Mouse (Mus musculus) heart, embryonic 10.5 days (tissue): ENCODE results near the gene Pkhd1. TPM values are rescaled to one million over a fixed set of nuclear protein-coding genes. Genes with fewer than 3 reads are reported as not detected.

Experiments used
- DNase-seq: peaks from one replicate; pipeline ENCODE4 v3.0.0-alpha.2; 2017; ENCODE audit warnings: low spot score
- H3K27ac ChIP-seq: fragments of 300-500 bp; sonication (generic); 2 replicates; pipeline ENCODE4 v1.5.1; 2016; ENCODE audit warnings: mild to moderate bottlenecking
- H3K27me3 ChIP-seq: fragments of 300-500 bp; sonication (generic); 2 replicates; pipeline ENCODE4 v1.6.1; 2016; ENCODE audit warnings: mild to moderate bottlenecking; ENCODE audit not compliant: poor library complexity, insufficient read depth, severe bottlenecking
- H3K36me3 ChIP-seq: fragments of 300-500 bp; sonication (generic); 2 replicates; pipeline ENCODE4 v1.6.1; 2016; ENCODE audit warnings: mild to moderate bottlenecking, moderate library complexity
- H3K4me1 ChIP-seq: fragments of 300-500 bp; sonication (generic); 2 replicates; pipeline ENCODE4 v1.6.1; 2016; ENCODE audit warnings: mild to moderate bottlenecking
- H3K4me3 ChIP-seq: fragments of 300-500 bp; sonication (generic); 2 replicates; pipeline ENCODE4 v1.5.1; 2016; ENCODE audit warnings: mild to moderate bottlenecking, moderate library complexity
- H3K9me3 ChIP-seq: fragments of 300-500 bp; sonication (generic); 2 replicates; pipeline ENCODE4 v1.6.1; 2016; ENCODE audit warnings: mild to moderate bottlenecking, moderate library complexity
- WGBS: fragments of 180-500 bp; shearing (Covaris S2); methylation state at CpG from one replicate; pipeline ENCODE4 v1.1.7; 2016; 5-methylcytosine and 5-hydroxymethylcytosine counted together
- polyA plus RNA-seq: library from polyadenylated mRNA; unstranded; fragments of >200 nt; fragmentation: Nextera tagmentation; extraction: Ambion mirVana; gene quantifications from 2 replicates; pipeline ENCODE4 v1.2.1, GENCODE M21; 2016

Pkhd1 gene
- polyA plus RNA-seq, 1 experiment from 2014 or later: 0.06 TPM

DNA sequence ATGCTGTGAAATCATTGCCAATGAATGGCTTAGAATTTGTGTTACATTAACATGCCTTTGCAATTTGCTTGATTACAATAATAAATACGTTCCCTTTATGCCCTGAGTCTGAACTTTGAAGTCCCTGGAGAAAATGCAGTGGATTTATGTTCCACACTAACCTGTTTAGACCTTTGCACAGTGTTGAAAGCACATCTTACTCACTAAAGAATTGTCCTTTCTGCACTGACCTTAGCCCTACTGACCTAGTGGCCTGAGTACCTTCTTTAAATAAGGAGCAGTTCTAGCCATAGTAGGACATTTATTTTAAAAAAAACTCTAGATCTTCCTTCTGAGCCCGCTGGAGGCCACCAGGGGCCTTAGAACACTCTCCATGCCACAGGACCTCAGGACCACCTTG is 467.8 kb downstream of the Pkhd1 start:
- Histone ChIP-seq H3K4me1 (no peaks in the 10 kb centered on the region), H3K9me3 (no peaks in the 10 kb centered on the region), H3K27ac (no peak overlapping the region), H3K36me3 (no peaks in the 10 kb centered on the region), H3K4me3 (no peak overlapping the region), H3K27me3 (no peaks in the 10 kb centered on the region)
- 78% methylated on average over 2 of the region's 2 CpGs for WGBS
- no peak for DNase-seq

DNA sequence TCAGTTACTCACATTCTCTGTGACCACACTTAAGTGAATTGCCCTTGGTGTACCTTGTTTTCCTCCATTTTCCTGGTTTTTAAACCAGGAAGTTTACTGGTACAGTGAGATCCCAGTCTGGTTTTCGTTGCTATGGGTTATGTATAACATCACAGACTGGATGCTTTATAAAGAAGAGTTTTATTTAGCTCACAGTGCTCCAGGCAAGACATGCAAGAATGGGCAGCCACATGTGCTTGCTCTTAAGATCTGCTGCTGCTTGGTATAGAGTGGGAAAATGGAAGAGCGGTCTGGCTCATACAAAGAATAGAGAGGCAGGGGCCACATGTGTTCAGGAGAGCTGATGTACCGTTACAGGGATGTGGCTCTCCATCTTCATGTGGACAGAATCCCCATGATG is 481.7 kb downstream of the Pkhd1 start:
- Histone ChIP-seq H3K36me3 (no peaks in the 10 kb centered on the region), H3K9me3 (no peaks in the 10 kb centered on the region), H3K4me3 (no peak overlapping the region), H3K27me3 (no peaks in the 10 kb centered on the region), H3K4me1 (no peaks in the 10 kb centered on the region), H3K27ac (no peak overlapping the region)
- no peak for DNase-seq
- 81% methylated on average over 3 of the region's 3 CpGs for WGBS

DNA sequence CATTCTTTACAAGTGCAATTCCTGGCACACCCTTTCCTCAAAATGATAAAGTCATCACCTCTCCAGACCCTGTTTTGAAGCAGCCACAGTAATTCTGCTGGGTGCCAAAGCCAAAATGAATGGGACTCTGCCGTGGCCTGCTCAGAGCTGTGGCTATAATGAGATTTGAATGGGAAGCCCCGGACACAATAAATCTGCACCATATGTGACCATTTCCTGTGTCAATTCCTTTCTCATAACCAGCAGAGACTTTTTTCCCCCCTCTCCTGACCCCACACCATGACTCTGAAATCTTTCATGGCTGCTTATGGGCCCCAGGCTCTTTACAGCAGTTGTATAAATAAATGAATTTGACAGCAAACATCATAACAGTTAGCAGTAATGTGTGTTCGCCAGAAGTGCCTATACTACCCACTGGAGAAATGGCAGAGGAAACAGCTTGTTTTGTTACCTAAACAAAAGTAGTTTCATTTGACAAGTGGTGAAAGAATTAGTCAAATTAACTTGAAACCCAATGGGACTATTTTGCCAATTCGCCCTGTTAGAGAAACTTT is 482.7 kb downstream of the Pkhd1 start:
- Histone ChIP-seq H3K4me1 (no peaks in the 10 kb centered on the region), H3K27me3 (no peaks in the 10 kb centered on the region), H3K27ac (no peak overlapping the region), H3K9me3 (no peaks in the 10 kb centered on the region), H3K4me3 (no peak overlapping the region), H3K36me3 (no peaks in the 10 kb centered on the region)
- no peak for DNase-seq
- 64% methylated on average over 4 of the region's 4 CpGs for WGBS

DNA sequence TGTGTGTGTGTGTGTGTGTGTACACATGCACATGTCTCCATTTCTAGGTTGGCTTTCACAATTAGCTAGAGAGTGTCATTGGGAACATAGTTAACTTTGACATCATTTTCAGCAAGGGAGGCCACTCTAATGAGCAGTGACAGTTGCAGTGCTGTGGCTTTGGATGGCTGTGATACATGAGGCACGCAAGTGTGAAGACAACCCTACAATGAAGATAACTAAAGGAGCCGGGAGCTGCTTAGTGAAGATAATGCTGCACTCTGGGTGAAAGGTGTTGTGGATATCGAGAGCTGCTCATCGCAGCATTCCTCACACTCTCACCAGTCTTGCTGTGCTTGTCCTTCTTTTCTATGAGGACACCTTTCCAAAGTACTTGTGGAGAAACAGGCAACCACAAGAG is 484.2 kb downstream of the Pkhd1 start:
- DNase-seq: no peak
- Histone ChIP-seq H3K4me3 (no peak overlapping the region), H3K27me3 (no peaks in the 10 kb centered on the region), H3K27ac (no peak overlapping the region), H3K4me1 (no peaks in the 10 kb centered on the region), H3K9me3 (no peaks in the 10 kb centered on the region), H3K36me3 (no peaks in the 10 kb centered on the region)
- 38% methylated on average over 4 of the region's 4 CpGs for WGBS

DNA sequence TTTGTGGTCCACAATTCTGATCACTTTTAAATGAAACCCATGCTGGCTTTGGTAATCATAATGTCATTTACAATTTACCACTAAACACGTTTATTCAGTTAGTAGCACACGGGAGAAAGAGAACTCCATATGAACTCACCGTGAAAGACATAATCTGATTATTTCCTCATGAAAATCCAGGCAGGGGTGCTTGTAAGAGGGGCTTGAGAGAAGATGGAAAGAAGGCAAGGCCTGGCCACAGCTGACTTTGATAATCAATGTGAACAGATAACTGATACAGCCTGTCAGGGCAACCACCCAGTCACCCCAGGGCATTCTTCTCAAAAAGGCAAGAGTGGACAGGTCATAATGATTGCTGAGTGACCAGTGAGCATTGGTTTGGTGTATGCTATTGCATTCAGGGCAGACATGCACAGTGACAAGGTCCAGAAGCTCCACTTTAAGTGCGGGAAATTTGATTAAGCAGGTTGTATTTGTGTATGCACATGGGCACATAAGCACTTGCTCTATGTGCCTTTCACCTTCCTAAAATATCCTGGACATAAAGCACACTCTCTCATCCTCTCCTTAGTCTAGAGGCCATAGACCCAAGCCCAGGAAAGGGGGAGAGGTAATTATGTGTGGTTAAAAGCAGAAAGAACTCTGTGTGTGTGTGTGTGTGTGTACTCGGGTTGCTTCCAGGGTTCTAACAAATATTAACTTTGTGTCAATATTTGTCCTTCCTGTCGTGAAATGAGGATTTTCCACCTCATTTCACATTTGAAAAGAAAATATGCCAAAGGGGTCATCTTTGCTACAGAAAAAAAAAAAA is 485.9 kb downstream of the Pkhd1 start:
- Histone ChIP-seq H3K4me1 (no peaks in the 10 kb centered on the region), H3K4me3 (no peak overlapping the region), H3K27me3 (no peaks in the 10 kb centered on the region), H3K27ac (no peak overlapping the region), H3K9me3 (no peaks in the 10 kb centered on the region), H3K36me3 (no peaks in the 10 kb centered on the region)
- 66% methylated on average over 6 of the region's 6 CpGs for WGBS
- no peak for DNase-seq

DNA sequence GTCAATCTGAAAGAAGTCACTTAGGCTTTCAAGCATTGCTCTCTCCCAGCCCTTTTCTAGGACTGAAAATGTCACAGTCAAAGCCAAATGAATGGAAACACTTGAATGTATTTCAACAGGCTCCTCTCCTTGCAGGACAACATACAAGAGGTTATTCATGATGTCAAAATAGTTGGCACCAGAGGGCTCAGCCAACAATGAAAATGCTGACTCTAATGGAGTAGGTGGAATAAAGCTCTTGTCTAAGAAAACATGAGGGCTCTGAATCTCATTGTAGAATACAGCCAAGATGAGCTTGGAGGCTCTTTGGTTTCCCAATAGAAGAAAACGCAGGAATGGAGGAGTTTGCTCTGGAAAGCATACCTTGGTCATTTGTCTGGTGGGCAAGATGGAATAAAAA is 500.5 kb downstream of the Pkhd1 start:
- no peaks in the 10 kb centered on the region for H3K36me3 ChIP-seq
- no peaks in the 10 kb centered on the region for H3K9me3 ChIP-seq
- no peak overlapping the region for H3K4me3 ChIP-seq
- no peak for DNase-seq
- no peaks in the 10 kb centered on the region for H3K4me1 ChIP-seq
- WGBS: 76% methylated on average over 1 of the region's 1 CpGs
- H3K27me3 ChIP-seq: no peaks in the 10 kb centered on the region
- H3K27ac ChIP-seq: no peak overlapping the region

DNA sequence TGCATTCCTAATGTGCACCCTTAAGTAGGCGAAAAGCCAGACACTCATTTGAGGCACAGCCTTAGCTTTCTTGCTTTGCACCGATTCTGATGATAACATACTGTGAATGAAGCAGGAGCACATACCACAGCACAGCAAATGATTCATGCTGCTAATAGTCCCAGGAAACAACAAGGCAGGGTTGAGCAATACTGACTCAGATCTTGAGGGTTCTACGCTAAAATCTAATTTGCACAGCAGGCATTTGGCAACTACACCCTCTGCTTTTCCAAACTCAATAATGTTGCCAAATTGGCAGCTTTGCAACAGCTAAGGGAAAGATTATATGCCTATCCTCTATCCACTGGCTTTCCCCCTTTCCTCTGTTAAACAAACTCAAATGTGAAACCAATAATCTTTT is 548.1 kb downstream of the Pkhd1 start:
- Histone ChIP-seq H3K4me3 (no peak overlapping the region), H3K27me3 (no peaks in the 10 kb centered on the region), H3K4me1 (no peaks in the 10 kb centered on the region), H3K27ac (no peak overlapping the region), H3K36me3 (no peaks in the 10 kb centered on the region), H3K9me3 (no peaks in the 10 kb centered on the region)
- no peak for DNase-seq
- WGBS: 80% methylated on average over 3 of the region's 3 CpGs

DNA sequence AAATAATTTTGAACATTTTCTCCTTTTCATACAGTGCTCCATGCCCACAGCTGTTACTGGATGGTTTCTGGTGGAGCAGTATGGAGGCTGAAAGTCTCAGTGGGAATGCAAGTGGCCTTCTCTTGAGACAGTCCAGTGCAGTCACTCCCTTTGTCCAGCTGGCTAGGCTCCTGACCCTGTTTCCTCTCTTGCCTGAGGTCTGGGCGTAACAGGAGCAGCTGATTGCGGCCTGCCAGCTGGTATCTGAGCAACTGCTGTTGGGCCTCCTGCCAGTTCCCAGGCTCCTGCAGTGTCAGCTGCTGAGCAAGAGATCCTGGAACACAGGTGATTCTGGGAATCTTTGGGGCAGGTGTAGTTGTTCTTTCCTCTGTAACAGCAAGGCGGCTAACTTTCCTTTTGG is 559.6 kb downstream of the Pkhd1 start:
- Histone ChIP-seq H3K9me3 (no peaks in the 10 kb centered on the region), H3K4me3 (no peak overlapping the region), H3K4me1 (no peaks in the 10 kb centered on the region), H3K27ac (no peak overlapping the region), H3K36me3 (no peaks in the 10 kb centered on the region), H3K27me3 (no peaks in the 10 kb centered on the region)
- no peak for DNase-seq
- 59% methylated on average over 3 of the region's 3 CpGs for WGBS

DNA sequence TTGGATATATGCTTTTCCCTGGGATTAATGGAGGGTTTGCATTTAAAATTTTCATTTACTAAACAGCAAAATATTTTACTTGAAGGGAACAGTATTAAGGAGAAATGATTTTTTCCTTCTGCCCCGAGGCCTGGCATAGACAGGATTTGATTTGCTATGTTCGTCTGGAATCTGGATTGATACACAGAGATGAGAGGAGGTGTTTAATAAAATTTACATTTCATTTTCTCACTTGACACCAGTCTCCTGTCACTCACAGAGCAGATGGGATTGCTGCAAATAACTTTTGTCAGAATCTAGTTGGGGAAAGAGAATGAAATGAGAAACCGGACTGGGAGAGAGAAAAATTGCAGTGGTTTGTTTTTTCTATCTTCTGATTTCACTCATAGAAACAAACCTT is 578.5 kb downstream of the Pkhd1 start:
- H3K36me3 ChIP-seq: no peaks in the 10 kb centered on the region
- no peaks in the 10 kb centered on the region for H3K9me3 ChIP-seq
- WGBS: 82% methylated on average over 3 of the region's 3 CpGs
- no peaks in the 10 kb centered on the region for H3K4me1 ChIP-seq
- DNase-seq: no peak
- no peaks in the 10 kb centered on the region for H3K27me3 ChIP-seq
- no peak overlapping the region for H3K4me3 ChIP-seq
- H3K27ac ChIP-seq: no peak overlapping the region

DNA sequence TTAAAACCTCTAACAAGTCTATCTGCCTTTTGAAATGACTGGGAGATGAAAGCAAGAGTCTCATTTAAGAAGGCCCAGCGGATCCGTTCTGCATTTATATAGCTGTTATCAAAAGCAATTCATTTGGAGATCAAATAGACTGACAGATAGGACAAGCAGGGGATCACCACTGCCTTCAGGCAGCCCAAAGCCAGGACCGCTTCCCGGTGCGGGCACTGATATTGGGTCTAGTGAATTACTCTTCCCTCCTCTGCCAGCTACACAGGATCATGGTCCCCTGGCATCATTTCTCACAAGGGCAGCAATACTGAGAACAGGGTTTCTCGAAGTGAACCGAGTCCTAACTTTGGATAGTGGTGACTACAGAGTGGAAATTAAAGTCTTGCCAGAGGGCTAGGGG is 582.6 kb downstream of the Pkhd1 start:
- WGBS: 88% methylated on average over 7 of the region's 7 CpGs
- no peak overlapping the region for H3K27ac ChIP-seq

DNA sequence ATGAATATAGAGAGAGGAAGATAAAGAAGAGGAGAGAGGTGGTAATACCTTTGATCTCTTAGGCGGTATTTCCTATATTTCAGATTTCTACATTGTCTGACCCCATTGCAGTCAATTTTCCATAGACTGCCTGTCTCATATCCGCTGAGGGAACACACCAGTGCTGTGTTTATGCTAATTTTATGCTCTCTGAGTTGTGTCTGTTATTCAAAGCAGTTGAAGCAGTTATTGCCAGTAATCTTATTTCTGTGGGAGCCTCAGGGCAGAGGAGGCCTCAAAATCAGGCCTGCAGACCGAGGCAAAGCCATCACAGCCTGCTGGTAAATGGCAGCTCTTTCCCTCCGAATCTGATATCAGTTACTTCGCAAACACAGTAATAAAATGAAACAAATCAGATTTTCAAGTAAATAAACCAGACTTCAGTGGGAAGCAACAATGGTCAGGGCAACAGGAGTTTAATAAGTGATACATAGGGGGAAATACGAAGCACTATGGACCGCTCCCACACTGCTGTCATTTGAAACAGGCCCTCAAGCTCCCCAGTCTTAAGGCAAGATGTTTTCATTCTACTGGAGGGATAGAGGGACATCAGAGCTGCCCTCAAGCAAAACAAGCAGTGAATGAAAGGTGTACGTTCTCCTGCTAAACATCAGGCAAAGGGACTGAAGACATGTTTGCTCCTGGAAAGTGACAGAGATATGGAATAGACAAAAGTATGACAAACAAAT is 599.5 kb downstream of the Pkhd1 start:
- H3K4me1 ChIP-seq: no peaks in the 10 kb centered on the region
- no peaks in the 10 kb centered on the region for H3K36me3 ChIP-seq
- 80% methylated on average over 8 of the region's 8 CpGs for WGBS
- H3K4me3 ChIP-seq: no peak overlapping the region
- no peaks in the 10 kb centered on the region for H3K27me3 ChIP-seq
- H3K27ac ChIP-seq: no peak overlapping the region
- H3K9me3 ChIP-seq: no peaks in the 10 kb centered on the region
- DNase-seq: no peak

More for the DNA sequence above, 582.6 kb downstream of the Pkhd1 start:
- H3K36me3 ChIP-seq: no peaks in the 10 kb centered on the region
- no peak overlapping the region for H3K4me3 ChIP-seq
- no peaks in the 10 kb centered on the region for H3K4me1 ChIP-seq
- no peaks in the 10 kb centered on the region for H3K27me3 ChIP-seq
- H3K9me3 ChIP-seq: no peaks in the 10 kb centered on the region
- DNase-seq: no peak

DNA sequence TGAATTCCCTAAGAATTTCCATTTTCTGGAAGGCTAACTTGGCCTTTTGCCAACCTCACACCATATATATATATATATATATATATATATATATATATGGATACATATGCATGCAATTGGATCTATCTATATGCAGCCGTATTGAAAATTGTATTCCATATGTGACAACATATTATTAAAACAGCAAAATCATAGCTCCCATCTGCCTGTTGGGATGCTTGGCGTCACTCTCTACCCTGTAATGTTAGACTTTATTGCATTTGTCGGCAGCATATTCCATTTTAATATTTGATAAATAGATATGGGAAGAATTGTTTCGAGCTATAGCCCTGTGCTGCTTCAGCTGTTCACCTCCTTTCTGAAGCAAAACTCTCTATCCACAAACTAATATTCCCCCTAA is 600.2 kb downstream of the Pkhd1 start:
- H3K36me3 ChIP-seq: no peaks in the 10 kb centered on the region
- H3K4me3 ChIP-seq: no peak overlapping the region
- WGBS: 87% methylated on average over 4 of the region's 4 CpGs
- no peak for DNase-seq
- no peak overlapping the region for H3K27ac ChIP-seq
- H3K4me1 ChIP-seq: no peaks in the 10 kb centered on the region
- H3K9me3 ChIP-seq: no peaks in the 10 kb centered on the region
- no peaks in the 10 kb centered on the region for H3K27me3 ChIP-seq
